In genomic region chr1:125677286-125677685, GRCm38 (mm10) we compare ENCODE assay signal across 12 mouse cellular contexts. TPM values are rescaled to one million over a fixed set of nuclear protein-coding genes. Genes with fewer than 3 reads are reported as not detected.
DNase-seq lines count a peak whose midpoint lies in the region; ATAC-seq lines count a peak whose summit lies in the region.
"Had no signal": no experiment of that assay in that cellular context is flagged by ENCODE, and none has a peak within 500 bp of the region (broad histone marks: within the 10 kb centered on the region; RNA-seq: fewer than 3 reads in every experiment).

No protein-coding gene starts in this region.

- no peaks in the 10 kb centered on the region for H3K9me3 ChIP-seq in heart, embryonic 12.5 days (replicated peaks)
- no peaks in the 10 kb centered on the region for H3K9me3 ChIP-seq in liver, embryonic 16.5 days (replicated peaks; ENCODE audit: control insufficient read depth, low read length)
- no peaks in the 10 kb centered on the region for H3K9me3 ChIP-seq in stomach, embryonic 16.5 days (replicated peaks; ENCODE audit: control insufficient read depth, low read length)

- peak overlapping the region; percentile 12; the same call in 1 of the 2 replicates for H3K4me3 ChIP-seq in heart, embryonic 12.5 days
- H3K4me3 ChIP-seq in liver, embryonic 16.5 days (ENCODE audit: low read depth, low read length) = peak overlapping the region; percentile 52
- peak overlapping the region; percentile 47 for H3K4me3 ChIP-seq in stomach, embryonic 16.5 days (replicated peaks; ENCODE audit: low read length)

- peak overlapping the region; percentile 41 for H3K4me2 ChIP-seq in heart, embryonic 12.5 days
- H3K4me2 ChIP-seq in liver, embryonic 16.5 days (ENCODE audit: low read depth, low read length) = peak overlapping the region; percentile 51
- H3K4me2 ChIP-seq in stomach, embryonic 16.5 days (ENCODE audit: low read depth, low read length) = peak overlapping the region; percentile 48

- H3K36me3 ChIP-seq in heart, embryonic 12.5 days = no peaks in the 10 kb centered on the region
- no peaks in the 10 kb centered on the region for H3K36me3 ChIP-seq in liver, embryonic 16.5 days (ENCODE audit: control insufficient read depth, insufficient read depth)
- no peaks in the 10 kb centered on the region for H3K36me3 ChIP-seq in stomach, embryonic 16.5 days (ENCODE audit: control insufficient read depth, insufficient read depth, low read length)

- no peaks in the 10 kb centered on the region for H3K27me3 ChIP-seq in heart, embryonic 12.5 days (replicated peaks)
- no peaks in the 10 kb centered on the region for H3K27me3 ChIP-seq in liver, embryonic 16.5 days (ENCODE audit: control insufficient read depth, insufficient read depth, low read depth, low read length)
- no peaks in the 10 kb centered on the region for H3K27me3 ChIP-seq in stomach, embryonic 16.5 days (ENCODE audit: control insufficient read depth, insufficient read depth, low read length)

- WGBS in heart, embryonic 12.5 days = 84% methylated on average over 5 of the region's 5 CpGs
- WGBS in liver, embryonic 16.5 days (ENCODE audit: insufficient replicate concordance) = 43% methylated on average over 5 of the region's 5 CpGs
- 63% methylated on average over 5 of the region's 5 CpGs for WGBS in stomach, embryonic 16.5 days

- no peak overlapping the region for H3K9ac ChIP-seq in heart, embryonic 12.5 days
- H3K9ac ChIP-seq in liver, embryonic 16.5 days (ENCODE audit: low read depth, low read length) = no peak overlapping the region
- peak overlapping the region; percentile 34 for H3K9ac ChIP-seq in stomach, embryonic 16.5 days (ENCODE audit: low read length)
- H3K9ac ChIP-seq: forebrain, postnatal 0 days had no signal

- no peak for DNase-seq in heart, adult 9 months (ENCODE audit: low spot score in 2 of 2)
- DNase-seq in ZHBTc4 (ENCODE audit: low read depth, low spot score) = peak; percentile 44
- no peak for DNase-seq in adrenal gland, postnatal 4 days (ENCODE audit: low spot score in 2 of 2)
- DNase-seq in c-Kit-positive CD71-positive TER-119-positive erythroid progenitor cells, embryonic 14.5 days (ENCODE audit: low spot score) = no peak
- DNase-seq: cerebellum, postnatal 25 days; forebrain, postnatal 0 days had no signal

- H3K4me1 ChIP-seq in heart, embryonic 12.5 days (replicated peaks) = peaks cover 23% of the 10 kb centered on the region
- no peaks in the 10 kb centered on the region; the same call in 1 of the 2 replicates for H3K4me1 ChIP-seq in liver, embryonic 16.5 days (ENCODE audit: control insufficient read depth, low read depth, low read length)
- peaks cover 7% of the 10 kb centered on the region; the same call in 1 of the 2 replicates for H3K4me1 ChIP-seq in stomach, embryonic 16.5 days (ENCODE audit: control insufficient read depth, insufficient read depth, low read length)

- ATAC-seq in heart, embryonic 12.5 days (ENCODE audit: insufficient number of reproducible peaks, low FRiP score) = no peak
- no peak for ATAC-seq in liver, embryonic 16.5 days (ENCODE audit: low read depth)
- ATAC-seq in stomach, embryonic 16.5 days (ENCODE audit: insufficient read depth, low FRiP score) = peak; percentile 6; the same call in 1 of the 2 replicates
- no peak for ATAC-seq in activated CD4-positive, CD25-positive, alpha-beta regulatory T cell, adult 4 months
- ATAC-seq: forebrain, postnatal 0 days had no signal

- 0 out of 2 replicates have a peak overlapping the region, but pooled peaks have one; percentile 25 for H3K27ac ChIP-seq in heart, embryonic 12.5 days (ENCODE audit: poor library complexity, severe bottlenecking)
- H3K27ac ChIP-seq in liver, embryonic 16.5 days (ENCODE audit: low read length) = peak overlapping the region; percentile 64
- H3K27ac ChIP-seq in stomach, embryonic 16.5 days (ENCODE audit: low read length) = peak overlapping the region; percentile 86
- H3K27ac ChIP-seq: macrophage had no signal

RNA-seq across cellular contexts. Expression of gene Gpr39, which starts 0.5 kb away (rescaled TPM):
- polyA plus RNA-seq in heart, embryonic 12.5 days (2016; fragmentation: Nextera tagmentation; extraction: Ambion mirVana) = 2.2 and 2.6 TPM in 2 replicates
- 3.5 and 3.6 TPM in 2 replicates for polyA plus RNA-seq in liver, embryonic 16.5 days (2015; fragmentation: Nextera tagmentation; extraction: Ambion mirVana)
- polyA plus RNA-seq in stomach, embryonic 16.5 days (2015; fragmentation: Nextera tagmentation; extraction: Ambion mirVana) = 7.9 and 11.8 TPM in 2 replicates
- total RNA-seq in adrenal gland, postnatal 4 days (2021) = 1 to 10 TPM in 1 of 2 experiments, under 1 TPM in 1; 0.51 to 1.1 TPM
- not detected for polyA plus RNA-seq in activated CD4-positive, CD25-positive, alpha-beta regulatory T cell, adult 4 months (2017; shearing (Covaris generic))
- polyA plus RNA-seq: forebrain, postnatal 0 days; macrophage; neural tube, embryonic 11.5 days had no signal

Comparison
In these comparisons a context has a peak if more than half of its experiments do, and no peak if none do; other contexts are left out.
1. H3K27ac ChIP-seq: peak in every context shown above with its lines; median percentile 86 in stomach, embryonic 16.5 days; 64 in liver, embryonic 16.5 days; 25 in heart, embryonic 12.5 days.